Mouse (Mus musculus) midbrain, embryonic 15.5 days (tissue): Measurements from ENCODE around the gene Twist1. TPM values are rescaled to one million over a fixed set of nuclear protein-coding genes. Genes with fewer than 3 reads are reported as not detected.

Experiments used
- ATAC-seq: fragments of 200-750 bp; cut with Nextera tagmentation; replicated peaks from 2 replicates; pipeline ENCODE4 v1.8.0; 2017; ENCODE audit warnings: moderate TSS enrichment
- H3K27ac ChIP-seq: fragments of 300-500 bp; sonication (generic); 2 replicates; pipeline ENCODE4 v1.5.1; 2015; ENCODE audit warnings: mild to moderate bottlenecking, inconsistent platforms
- H3K27me3 ChIP-seq: fragments of 300-500 bp; sonication (generic); replicated peaks from 2 replicates; pipeline ENCODE4 v1.6.1; 2015; ENCODE audit warnings: inconsistent platforms
- H3K36me3 ChIP-seq: fragments of 300-500 bp; sonication (generic); replicated peaks from 2 replicates; pipeline ENCODE4 v1.6.1; 2015; ENCODE audit warnings: inconsistent platforms
- H3K4me1 ChIP-seq: fragments of 300-500 bp; sonication (generic); 2 replicates; pipeline ENCODE4 v1.6.1; 2015; ENCODE audit warnings: inconsistent platforms
- H3K4me2 ChIP-seq: fragments of 300-500 bp; sonication (generic); 2 replicates; pipeline ENCODE4 v1.6.1; 2015; ENCODE audit warnings: inconsistent platforms, mild to moderate bottlenecking, moderate library complexity
- H3K4me3 ChIP-seq: fragments of 300-500 bp; sonication (generic); 2 replicates; pipeline ENCODE4 v1.5.1; 2015; ENCODE audit warnings: mild to moderate bottlenecking, inconsistent platforms
- H3K9ac ChIP-seq: fragments of 300-500 bp; sonication (generic); 2 replicates; pipeline ENCODE4 v1.6.1; 2015; ENCODE audit warnings: mild to moderate bottlenecking, inconsistent platforms
- H3K9me3 ChIP-seq: fragments of 300-500 bp; sonication (generic); 2 replicates; pipeline ENCODE4 v1.6.1; 2016; ENCODE audit warnings: inconsistent platforms
- WGBS: fragments of 180-500 bp; shearing (Covaris S2); methylation state at CpG from one replicate; pipeline ENCODE4 v1.1.7; 2015; ENCODE audit warnings: mixed read lengths; 5-methylcytosine and 5-hydroxymethylcytosine counted together
- polyA plus RNA-seq: library from polyadenylated mRNA; unstranded; fragments of >200 nt; fragmentation: Nextera tagmentation; extraction: Ambion mirVana; gene quantifications from 2 replicates; pipeline ENCODE4 v1.2.1, GENCODE M21; 2015

Gene Twist1
- polyA plus RNA-seq, 1 experiment from 2014 or later, result 1.5 TPM

DNA sequence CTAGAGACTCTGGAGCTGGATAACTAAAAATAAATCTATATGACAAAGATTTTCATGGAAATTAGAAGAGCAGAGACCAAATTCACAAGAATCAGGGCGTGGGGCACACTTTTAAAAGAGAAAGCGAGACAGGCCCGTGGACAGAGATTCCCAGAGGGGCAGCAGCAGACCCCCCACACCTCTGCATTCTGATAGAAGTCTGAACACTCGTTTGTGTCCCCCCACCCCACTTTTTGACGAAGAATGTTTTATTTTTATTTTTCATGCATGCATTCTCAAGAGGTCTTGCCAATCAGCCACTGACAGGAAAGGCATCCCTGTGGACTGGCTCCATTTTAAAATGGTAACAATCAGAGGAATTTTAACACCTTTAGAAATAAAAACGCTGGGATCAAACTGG is 1.7 kb downstream of the Twist1 start:
- Histone ChIP-seq H3K27me3 (peaks cover 62% of the 10 kb centered on the region), H3K4me3 (peak overlapping the region; percentile 43; the same call in 1 of the 2 replicates)

GRCm38 (mm10) chr12:33959846-33960245 is 2.4 kb downstream of the Twist1 start:
- ATAC-seq, result no peak
- no peak overlapping the region for H3K27ac ChIP-seq
- H3K36me3 ChIP-seq, result no peaks in the 10 kb centered on the region
- peaks cover 20% of the 10 kb centered on the region for H3K4me1 ChIP-seq
- WGBS, result 3% methylated on average over 3 of the region's 3 CpGs
- H3K9ac ChIP-seq, result no peak overlapping the region
- H3K4me3 ChIP-seq, result no peak overlapping the region
- no peaks in the 10 kb centered on the region for H3K9me3 ChIP-seq
- peaks cover 63% of the 10 kb centered on the region for H3K27me3 ChIP-seq
- no peak overlapping the region for H3K4me2 ChIP-seq

More for the DNA sequence above, 1.7 kb downstream of the Twist1 start:
- Histone ChIP-seq H3K27ac (no peak overlapping the region), H3K4me2 (no peak overlapping the region), H3K36me3 (no peaks in the 10 kb centered on the region), H3K9me3 (no peaks in the 10 kb centered on the region), H3K4me1 (peaks cover 20% of the 10 kb centered on the region), H3K9ac (no peak overlapping the region)
- 2% methylated on average over 6 of the region's 6 CpGs for WGBS
- ATAC-seq, result no peak

DNA sequence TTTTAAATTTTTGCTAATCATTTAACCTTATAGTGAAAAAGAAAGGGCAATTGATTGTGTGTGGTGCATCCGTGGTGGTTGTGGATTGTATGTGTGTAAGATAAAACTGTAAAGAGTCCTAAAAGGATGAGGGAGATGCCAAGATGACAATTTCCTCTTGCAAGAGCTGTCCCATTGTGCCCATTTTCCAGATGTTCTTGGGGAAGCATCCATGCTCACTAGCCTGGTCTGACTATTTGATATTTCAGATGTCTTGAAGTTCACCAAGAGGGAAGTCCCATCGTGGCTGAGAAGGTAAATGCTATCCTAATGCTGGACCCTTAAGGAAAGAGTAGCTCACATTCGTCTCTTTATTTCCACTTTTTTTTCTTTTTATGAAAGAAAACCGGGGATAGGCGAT is 3.5 kb downstream of the Twist1 start:
- Histone ChIP-seq H3K4me3 (no peak overlapping the region), H3K4me2 (no peak overlapping the region), H3K36me3 (no peaks in the 10 kb centered on the region), H3K27me3 (peaks cover 65% of the 10 kb centered on the region), H3K4me1 (peaks cover 20% of the 10 kb centered on the region), H3K27ac (no peak overlapping the region), H3K9ac (no peak overlapping the region), H3K9me3 (no peaks in the 10 kb centered on the region)
- no peak for ATAC-seq
- WGBS, result 10% methylated on average over 5 of the region's 5 CpGs

DNA sequence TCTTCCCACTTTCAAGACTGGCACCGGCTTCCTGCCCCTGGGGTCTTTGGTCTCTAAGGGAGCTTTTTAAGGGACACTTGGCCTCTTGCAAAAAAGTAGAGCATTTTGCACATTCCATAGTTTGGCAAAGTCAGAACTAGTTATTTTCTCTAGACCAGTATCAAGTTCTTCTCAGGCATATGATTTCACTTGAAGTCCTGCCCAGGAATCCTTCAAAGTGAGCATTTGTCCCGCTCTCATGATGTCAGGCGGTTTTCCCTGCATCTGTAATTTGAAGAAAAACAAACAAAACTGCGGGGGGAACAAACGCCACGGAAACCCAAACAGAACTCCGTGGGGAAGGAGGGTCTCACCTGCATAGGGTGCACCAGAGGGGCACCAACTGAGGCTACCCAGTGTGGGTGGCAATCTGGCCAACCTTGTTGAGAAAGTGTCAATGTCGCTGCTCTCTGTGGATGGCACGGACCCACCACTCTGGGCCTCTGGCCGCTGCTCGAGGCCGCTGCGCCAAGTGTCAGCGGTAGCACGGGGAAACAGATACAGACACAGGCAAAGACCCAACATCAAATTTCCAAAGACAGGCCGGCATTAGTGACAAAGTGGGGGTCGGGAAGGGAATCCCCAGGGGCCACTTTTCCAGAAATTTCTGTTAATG is 4.8 kb downstream of the Twist1 start:
- H3K4me2 ChIP-seq, result no peak overlapping the region
- WGBS, result 3% methylated on average over 17 of the region's 17 CpGs
- no peak; the same call in 1 of the 2 replicates for ATAC-seq
- no peak overlapping the region for H3K9ac ChIP-seq
- no peak overlapping the region for H3K4me3 ChIP-seq
- no peaks in the 10 kb centered on the region for H3K9me3 ChIP-seq
- no peaks in the 10 kb centered on the region for H3K36me3 ChIP-seq
- no peak overlapping the region for H3K27ac ChIP-seq
- peaks cover 55% of the 10 kb centered on the region for H3K27me3 ChIP-seq
- H3K4me1 ChIP-seq, result peaks cover 24% of the 10 kb centered on the region

GRCm38 (mm10) chr12:33962773-33963130 is 5.3 kb downstream of the Twist1 start:
- Histone ChIP-seq H3K27me3 (peaks cover 50% of the 10 kb centered on the region), H3K4me2 (no peak overlapping the region), H3K4me1 (peaks cover 24% of the 10 kb centered on the region), H3K4me3 (no peak overlapping the region), H3K36me3 (no peaks in the 10 kb centered on the region), H3K9ac (no peak overlapping the region), H3K27ac (no peak overlapping the region), H3K9me3 (no peaks in the 10 kb centered on the region)
- ATAC-seq, result no peak
- WGBS, result 6% methylated on average over 9 of the region's 9 CpGs

- ATAC-seq, result no peak
- Histone ChIP-seq H3K9me3 (no peaks in the 10 kb centered on the region), H3K4me3 (no peak overlapping the region), H3K9ac (no peak overlapping the region), H3K36me3 (no peaks in the 10 kb centered on the region), H3K27me3 (peaks cover 48% of the 10 kb centered on the region), H3K27ac (no peak overlapping the region), H3K4me2 (no peak overlapping the region), H3K4me1 (peaks cover 23% of the 10 kb centered on the region)
- 4% methylated on average over 15 of the region's 15 CpGs for WGBS
These were observed 6.3 kb downstream of the Twist1 start for GRCm38 (mm10) chr12:33963671-33964369.

DNA sequence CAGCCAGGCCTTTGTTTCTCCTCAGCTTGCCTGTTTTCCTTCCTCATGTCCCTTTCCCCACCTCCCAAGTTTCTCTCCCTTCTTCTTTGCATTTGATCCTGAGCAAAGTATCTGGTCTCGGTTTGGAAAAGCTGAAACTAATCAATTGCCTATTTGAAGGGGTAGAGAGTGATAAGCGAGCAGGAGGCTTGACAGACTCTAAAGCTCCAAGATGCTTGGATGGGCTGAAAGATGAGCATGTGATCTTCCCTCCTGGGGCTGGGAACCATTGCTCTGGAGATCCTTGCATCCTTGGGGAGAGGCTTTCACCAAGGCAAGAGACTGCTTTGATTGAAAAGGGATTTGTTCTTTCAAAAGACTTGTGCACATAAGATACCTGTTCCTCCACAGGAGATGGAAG is 7.0 kb downstream of the Twist1 start:
- WGBS, result 15% methylated on average over 2 of the region's 2 CpGs
- no peak overlapping the region for H3K27ac ChIP-seq
- H3K9me3 ChIP-seq, result no peaks in the 10 kb centered on the region
- no peak overlapping the region for H3K9ac ChIP-seq
- H3K36me3 ChIP-seq, result no peaks in the 10 kb centered on the region
- ATAC-seq, result no peak
- peaks cover 54% of the 10 kb centered on the region for H3K27me3 ChIP-seq
- H3K4me2 ChIP-seq, result no peak overlapping the region
- H3K4me3 ChIP-seq, result no peak overlapping the region
- H3K4me1 ChIP-seq, result peaks cover 23% of the 10 kb centered on the region

DNA sequence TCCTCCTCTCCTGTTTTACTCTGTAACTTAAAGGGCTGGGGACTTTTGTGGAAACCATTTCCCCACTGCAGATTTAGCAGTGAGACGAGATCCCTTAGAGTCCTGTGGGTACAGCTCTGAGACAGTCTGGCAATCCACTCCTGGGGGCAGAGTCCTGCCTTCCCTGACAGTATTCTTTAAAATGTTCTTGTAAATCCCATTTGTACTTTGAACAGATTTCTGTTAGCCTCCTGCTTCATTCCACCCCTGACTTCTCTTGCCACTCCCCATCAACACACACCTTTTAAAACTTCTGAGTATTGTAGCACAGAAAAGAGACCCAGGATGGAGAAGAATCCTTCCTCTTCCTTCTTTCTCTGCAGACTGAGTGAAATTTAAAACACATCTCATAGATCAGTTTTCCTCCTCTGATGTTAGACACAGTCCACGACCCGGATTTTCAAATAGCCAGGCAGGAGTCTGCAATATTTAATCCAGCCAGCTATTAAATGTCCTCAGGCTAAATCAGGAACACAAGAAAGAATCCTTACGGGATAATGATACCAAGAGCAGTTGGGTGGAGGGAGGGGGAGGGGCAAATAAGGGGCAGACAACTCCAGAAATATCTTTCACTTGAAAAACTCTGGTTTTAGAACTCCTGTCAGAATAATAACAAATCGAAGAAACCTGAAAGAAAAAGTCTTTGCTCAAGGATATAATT is 8.3 kb downstream of the Twist1 start:
- H3K36me3 ChIP-seq, result no peaks in the 10 kb centered on the region
- ATAC-seq, result no peak
- H3K4me1 ChIP-seq, result peaks cover 23% of the 10 kb centered on the region
- no peaks in the 10 kb centered on the region for H3K9me3 ChIP-seq
- H3K27ac ChIP-seq, result no peak overlapping the region
- H3K9ac ChIP-seq, result no peak overlapping the region
- WGBS, result 4% methylated on average over 5 of the region's 5 CpGs
- H3K4me2 ChIP-seq, result no peak overlapping the region
- no peak overlapping the region for H3K4me3 ChIP-seq
- peaks cover 56% of the 10 kb centered on the region for H3K27me3 ChIP-seq

DNA sequence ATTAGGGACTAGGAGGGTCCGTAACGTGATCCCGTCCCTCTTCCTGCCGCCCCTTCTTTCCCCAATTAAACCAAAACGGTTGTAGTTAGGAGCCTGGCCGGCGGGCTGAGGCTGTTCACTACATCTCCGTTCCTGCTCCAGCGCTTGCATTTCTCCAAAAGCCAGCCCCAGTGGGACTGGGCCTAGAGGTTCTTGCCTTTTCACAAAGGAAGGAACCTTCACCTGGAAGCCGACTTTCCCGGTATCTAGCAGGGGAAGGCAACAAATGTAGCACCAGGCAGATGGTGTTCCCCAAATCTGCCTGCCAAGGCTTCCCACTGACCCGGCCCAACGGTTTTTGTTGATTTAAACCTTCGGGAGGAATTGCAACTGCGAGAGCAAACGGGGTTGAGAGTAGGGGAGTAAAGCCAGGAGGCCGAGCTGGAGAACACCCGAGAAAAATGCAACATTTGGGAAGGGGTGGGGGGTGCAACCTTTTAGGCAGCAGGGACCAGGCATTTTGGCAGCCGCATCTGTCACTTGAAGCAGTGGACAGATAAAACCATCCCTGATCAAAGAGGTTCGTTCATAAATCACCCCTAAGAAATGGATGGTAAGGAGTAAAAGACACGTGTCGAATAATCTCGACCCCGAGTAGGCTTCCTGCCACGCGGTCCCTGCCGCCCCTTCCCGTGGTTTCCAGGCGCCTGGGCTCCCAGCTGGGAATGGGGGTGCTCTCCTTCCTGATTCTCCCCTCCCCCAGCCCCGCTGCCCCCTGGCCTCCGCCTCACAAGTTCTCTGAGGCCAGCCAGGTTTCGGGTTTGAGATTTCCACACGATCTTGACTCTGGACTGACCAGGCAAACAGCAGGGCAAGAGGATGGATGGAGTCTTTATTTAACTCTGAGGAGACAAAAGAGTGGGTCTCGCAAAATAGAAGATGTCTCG is 9.3 kb downstream of the Twist1 start:
- Histone ChIP-seq H3K4me3 (peak overlapping the region; percentile 0; the same call in 1 of the 2 replicates), H3K27me3 (peaks cover 58% of the 10 kb centered on the region), H3K36me3 (no peaks in the 10 kb centered on the region), H3K9ac (no peak overlapping the region), H3K4me2 (peak overlapping the region; percentile 37), H3K4me1 (peaks cover 23% of the 10 kb centered on the region), H3K9me3 (no peaks in the 10 kb centered on the region), H3K27ac (no peak overlapping the region)
- peak; percentile 23; the same call in 1 of the 2 replicates for ATAC-seq
- under 1% methylated on average over 35 of the region's 35 CpGs for WGBS

DNA sequence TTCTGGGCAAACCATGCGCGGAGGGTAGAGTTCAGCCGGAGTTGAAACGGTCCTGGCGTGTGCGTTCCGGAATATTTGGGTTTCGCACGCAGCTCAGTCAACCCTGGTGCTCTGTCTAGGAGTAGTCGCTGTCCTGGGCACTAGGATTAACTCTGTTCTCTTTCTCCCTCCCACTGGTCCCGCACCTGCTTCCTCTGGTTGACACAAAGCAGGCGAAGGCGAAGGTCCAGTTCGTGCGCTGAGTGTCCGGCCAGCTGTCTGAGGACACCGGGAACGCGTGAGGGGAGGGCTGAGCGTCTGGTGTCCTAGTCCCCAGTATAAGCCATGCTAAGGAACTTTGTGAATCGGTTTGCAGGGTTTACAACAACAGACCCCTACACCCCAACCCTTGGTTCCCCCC is 10.0 kb downstream of the Twist1 start:
- no peaks in the 10 kb centered on the region for H3K36me3 ChIP-seq
- H3K4me1 ChIP-seq, result peaks cover 23% of the 10 kb centered on the region
- no peak overlapping the region for H3K27ac ChIP-seq
- WGBS, result under 1% methylated on average over 21 of the region's 21 CpGs
- ATAC-seq, result peak; percentile 68
- peaks cover 52% of the 10 kb centered on the region for H3K27me3 ChIP-seq
- H3K9ac ChIP-seq, result no peak overlapping the region
- H3K9me3 ChIP-seq, result no peaks in the 10 kb centered on the region
- H3K4me3 ChIP-seq, result peak overlapping the region; percentile 0; the same call in 1 of the 2 replicates
- H3K4me2 ChIP-seq, result peak overlapping the region; percentile 37

- no peak overlapping the region for H3K27ac ChIP-seq
- H3K9me3 ChIP-seq, result no peaks in the 10 kb centered on the region
- no peaks in the 10 kb centered on the region for H3K36me3 ChIP-seq
- WGBS, result 1% methylated on average over 37 of the region's 37 CpGs
- H3K27me3 ChIP-seq, result peaks cover 59% of the 10 kb centered on the region
- ATAC-seq, result no peak; the same call in 1 of the 2 replicates
- peaks cover 23% of the 10 kb centered on the region for H3K4me1 ChIP-seq
- H3K9ac ChIP-seq, result no peak overlapping the region
- H3K4me3 ChIP-seq, result no peak overlapping the region
- peak overlapping the region; percentile 37 for H3K4me2 ChIP-seq
These were observed 10.8 kb downstream of the Twist1 start for GRCm38 (mm10) chr12:33968041-33968897.
